Mouse (Mus musculus) MEL (cell line): ENCODE results near the gene Mgat4c. TPM values are rescaled to one million over a fixed set of nuclear protein-coding genes. Genes with fewer than 3 reads are reported as not detected.

Experiments used
- DNase-seq: peaks from one replicate; pipeline ENCODE4 v3.0.0; 2011; ENCODE audit warnings: low read depth, low spot score
- H3K27ac ChIP-seq: 2 replicates; pipeline ENCODE4 v1.5.1; 2012; ENCODE audit warnings: low read depth, mild to moderate bottlenecking, control low read depth, low read length, moderate library complexity; ENCODE audit not compliant: control insufficient read depth
- H3K27me3 ChIP-seq, 2 experiments: fragments of 150-350 bp in 1 of 2; sonication (generic) in 1 of 2; 2 replicates each; pipeline ENCODE4 v1.6.1; 2012; ENCODE audit warnings: low read length in 2 of 2, mild to moderate bottlenecking in 2 of 2, improper control_type of control experiment in 1 of 2, moderate library complexity in 1 of 2; ENCODE audit not compliant: insufficient read depth in 2 of 2, control insufficient read depth in 1 of 2
- H3K36me3 ChIP-seq, 2 experiments: 2 replicates each; pipeline ENCODE4 v1.6.1; 2012 to 2014; ENCODE audit warnings: low read length in 2 of 2, improper control_type of control experiment in 1 of 2, inconsistent platforms in 1 of 2, mild to moderate bottlenecking in 1 of 2; ENCODE audit not compliant: insufficient read depth in 2 of 2, control insufficient read depth in 1 of 2
- H3K4me1 ChIP-seq, 2 experiments: fragments of 150-350 bp in 1 of 2; sonication (generic) in 1 of 2; 2 replicates each; pipeline ENCODE4 v1.6.1; 2012; ENCODE audit warnings: low read length in 2 of 2, improper control_type of control experiment in 1 of 2, mild to moderate bottlenecking in 1 of 2; ENCODE audit not compliant: insufficient read depth in 2 of 2, control insufficient read depth in 1 of 2
- H3K4me3 ChIP-seq, 2 experiments: fragments of 150-350 bp in 1 of 2; sonication (generic) in 1 of 2; 2 replicates each; pipeline ENCODE4 v1.5.1; 2012; ENCODE audit warnings: low read depth in 2 of 2, low read length in 2 of 2, mild to moderate bottlenecking in 2 of 2, moderate library complexity in 2 of 2, control low read depth in 1 of 2, improper control_type of control experiment in 1 of 2; ENCODE audit not compliant: control insufficient read depth in 1 of 2, insufficient read depth in 1 of 2
- H3K79me2 ChIP-seq: 2 replicates; pipeline ENCODE4 v1.6.1; 2012; ENCODE audit warnings: mild to moderate bottlenecking, low read length, moderate library complexity; ENCODE audit not compliant: control insufficient read depth, poor library complexity, insufficient read depth
- H3K9ac ChIP-seq: 2 replicates; pipeline ENCODE4 v1.6.1; 2012; ENCODE audit warnings: low read depth, mild to moderate bottlenecking, control low read depth, low read length, moderate library complexity; ENCODE audit not compliant: control insufficient read depth, poor library complexity, severe bottlenecking
- H3K9me3 ChIP-seq: fragments of 150-350 bp; sonication (generic); replicated peaks from 2 replicates; pipeline ENCODE4 v1.6.1; 2012; ENCODE audit warnings: mild to moderate bottlenecking, low read length, improper control_type of control experiment, moderate library complexity; ENCODE audit not compliant: insufficient read depth
- CHD1 ChIP-seq: IDR thresholded peaks from 2 replicates; pipeline ENCODE4 v1.6.1; 2012; ENCODE audit warnings: low read depth, mild to moderate bottlenecking, inconsistent platforms, low read length, improper control_type of control experiment
- CHD2 ChIP-seq: IDR thresholded peaks from 2 replicates; pipeline ENCODE4 v1.6.1; 2011; ENCODE audit warnings: low read length, improper control_type of control experiment
- E2F4 ChIP-seq: IDR thresholded peaks from 2 replicates; pipeline ENCODE4 v1.6.1; 2011; ENCODE audit warnings: low read depth, low read length, improper control_type of control experiment, borderline replicate concordance
- ELF1 ChIP-seq: IDR thresholded peaks from 2 replicates; pipeline ENCODE4 v1.6.1; 2014; ENCODE audit warnings: low read depth, mild to moderate bottlenecking, inconsistent platforms, low read length, improper control_type of control experiment, moderate library complexity
- EP300 ChIP-seq, 2 experiments: IDR thresholded peaks; 2 replicates each; pipeline ENCODE4 v1.6.1; 2011; ENCODE audit warnings: improper control_type of control experiment in 2 of 2, low read length in 2 of 2, low read depth in 1 of 2, mild to moderate bottlenecking in 1 of 2
- ETS1 ChIP-seq: IDR thresholded peaks from 2 replicates; pipeline ENCODE4 v1.6.1; 2012; ENCODE audit warnings: low read depth, mild to moderate bottlenecking, inconsistent platforms, low read length, improper control_type of control experiment, moderate library complexity
- GABPA ChIP-seq: IDR thresholded peaks from 2 replicates; pipeline ENCODE4 v1.6.1; 2012; ENCODE audit warnings: low read depth, mild to moderate bottlenecking, inconsistent platforms, low read length, improper control_type of control experiment, moderate library complexity
- HCFC1 ChIP-seq: IDR thresholded peaks from 2 replicates; pipeline ENCODE4 v1.6.1; 2012; ENCODE audit warnings: low read depth, mild to moderate bottlenecking, inconsistent platforms, low read length, improper control_type of control experiment, moderate library complexity
- JUND ChIP-seq: IDR thresholded peaks from 2 replicates; pipeline ENCODE4 v1.6.1; 2011; ENCODE audit warnings: low read depth, mild to moderate bottlenecking, improper control_type of control experiment, low read length
- MAX ChIP-seq: IDR thresholded peaks from 2 replicates; pipeline ENCODE4 v1.6.1; 2011; ENCODE audit warnings: low read length, improper control_type of control experiment
- MAZ ChIP-seq: IDR thresholded peaks from 2 replicates; pipeline ENCODE4 v1.6.1; 2012; ENCODE audit warnings: low read depth, mild to moderate bottlenecking, inconsistent platforms, low read length, improper control_type of control experiment
- MXI1 ChIP-seq: IDR thresholded peaks from 2 replicates; pipeline ENCODE4 v1.6.1; 2011; ENCODE audit warnings: mild to moderate bottlenecking, low read depth, low read length, improper control_type of control experiment
- MYC ChIP-seq: IDR thresholded peaks from 2 replicates; pipeline ENCODE4 v1.6.1; 2011; ENCODE audit warnings: low read depth, mild to moderate bottlenecking, low read length, improper control_type of control experiment, moderate library complexity
- NRF1 ChIP-seq: IDR thresholded peaks from 2 replicates; pipeline ENCODE4 v1.6.1; 2014; ENCODE audit warnings: low read depth, mild to moderate bottlenecking, inconsistent platforms, low read length, improper control_type of control experiment, moderate library complexity; ENCODE audit not compliant: poor library complexity, insufficient read depth, severe bottlenecking
- POLR2A ChIP-seq, 2 experiments: IDR thresholded peaks; 2 replicates each; pipeline ENCODE4 v1.6.1; 2011 to 2012; ENCODE audit warnings: low read length in 2 of 2, mild to moderate bottlenecking in 2 of 2, control low read depth in 1 of 2, improper control_type of control experiment in 1 of 2, low read depth in 1 of 2, moderate library complexity in 1 of 2; ENCODE audit not compliant: control insufficient read depth in 1 of 2, insufficient read depth in 1 of 2, poor library complexity in 1 of 2
- POLR2AphosphoS2 ChIP-seq: IDR thresholded peaks from 2 replicates; pipeline ENCODE4 v1.6.1; 2011; ENCODE audit warnings: low read length, improper control_type of control experiment
- POLR2AphosphoS5 ChIP-seq: IDR thresholded peaks from 2 replicates; pipeline ENCODE4 v1.6.1; 2012; ENCODE audit warnings: low read depth, borderline replicate concordance, mild to moderate bottlenecking, inconsistent platforms, low read length, moderate library complexity, mixed read lengths
- RAD21 ChIP-seq: IDR thresholded peaks from 2 replicates; pipeline ENCODE4 v1.6.1; 2011; ENCODE audit warnings: mild to moderate bottlenecking, low read depth, low read length, improper control_type of control experiment
- RCOR1 ChIP-seq: IDR thresholded peaks from 2 replicates; pipeline ENCODE4 v1.6.1; 2012; ENCODE audit warnings: low read depth, mild to moderate bottlenecking, inconsistent platforms, low read length, improper control_type of control experiment
- SMC3 ChIP-seq: IDR thresholded peaks from 2 replicates; pipeline ENCODE4 v1.6.1; 2011; ENCODE audit warnings: low read depth, low read length, improper control_type of control experiment
- TAL1 ChIP-seq: IDR thresholded peaks from 2 replicates; pipeline ENCODE4 v1.6.1; 2012; ENCODE audit warnings: mild to moderate bottlenecking, inconsistent platforms, low read length, moderate library complexity, mixed read lengths
- USF1 ChIP-seq: IDR thresholded peaks from 2 replicates; pipeline ENCODE4 v1.6.1; 2014; ENCODE audit warnings: low read depth, mild to moderate bottlenecking, inconsistent platforms, low read length, improper control_type of control experiment, moderate library complexity
- ZKSCAN1 ChIP-seq: IDR thresholded peaks from 2 replicates; pipeline ENCODE4 v1.6.1; 2012; ENCODE audit warnings: low read depth, mild to moderate bottlenecking, inconsistent platforms, low read length, improper control_type of control experiment, moderate library complexity
- polyA plus RNA-seq, 2 experiments: library from polyadenylated mRNA; stranded (reverse) in 1 of 2; unstranded in 1 of 2; fragments of >175 nt in 1 of 2; fragments of >200 nt in 1 of 2; gene quantifications; 2 replicates each; pipeline versions ENCODE4 v1.2.1 to v1.2.4; 2012; ENCODE audit warnings: low replicate concordance in 2 of 2, low read depth in 1 of 2; ENCODE audit not compliant: insufficient read length in 2 of 2, insufficient read depth in 1 of 2, missing spikeins in 1 of 2
- total RNA-seq: library from RNA; depleted of rRNA; stranded (reverse); fragments of 300-350 nt; gene quantifications from 2 replicates; pipeline ENCODE4 v1.2.3, GENCODE M21; 2012

Mgat4c gene
- total and polyA plus RNA-seq, 3 experiments: 0.36 to 3.0 TPM; not detected in 1

- H3K79me2 ChIP-seq: no peaks in the 10 kb centered on the region
- H3K27ac ChIP-seq: no peak overlapping the region
- no peak overlapping the region for H3K9ac ChIP-seq
- no peaks in the 10 kb centered on the region for H3K9me3 ChIP-seq
- no peaks in the 10 kb centered on the region for H3K27me3 ChIP-seq
- no peak for TF ChIP-seq MAZ
- no peak for TF ChIP-seq USF1
- no peak for TF ChIP-seq NRF1
- TF ChIP-seq JUND: no peak
- no peak for TF ChIP-seq E2F4
- TF ChIP-seq POLR2AphosphoS2: no peak
- no peak for TF ChIP-seq CHD1
- no peak for TF ChIP-seq MAX
- TF ChIP-seq ETS1: no peak
- no peak for TF ChIP-seq MYC
- TF ChIP-seq HCFC1: no peak
- TF ChIP-seq TAL1: no peak
- no peak for TF ChIP-seq CHD2
- no peak for TF ChIP-seq GABPA
- no peak for TF ChIP-seq RAD21
- no peak for TF ChIP-seq MXI1
- no peak for TF ChIP-seq POLR2A (IDR thresholded peaks at IDR 0.05; ENCODE audit: control insufficient read depth in 1 of 2, insufficient read depth in 1 of 2, low read depth in 1 of 2, low read length in 2 of 2, poor library complexity in 1 of 2)
- DNase-seq: no peak
- H3K36me3 ChIP-seq: no peaks in the 10 kb centered on the region
- H3K4me3 ChIP-seq: no peak overlapping the region
- no peaks in the 10 kb centered on the region for H3K4me1 ChIP-seq
These were observed 127.5 kb downstream of the Mgat4c start for GRCm38 (mm10) chr10:101808768-101809167.

GRCm38 (mm10) chr10:101816902-101817301, 135.6 kb downstream of the Mgat4c start:
- no peak overlapping the region for H3K4me3 ChIP-seq
- no peaks in the 10 kb centered on the region for H3K27me3 ChIP-seq
- DNase-seq: no peak
- no peaks in the 10 kb centered on the region for H3K79me2 ChIP-seq
- H3K4me1 ChIP-seq: no peaks in the 10 kb centered on the region
- H3K36me3 ChIP-seq: no peaks in the 10 kb centered on the region
- no peak overlapping the region for H3K27ac ChIP-seq
- no peaks in the 10 kb centered on the region for H3K9me3 ChIP-seq
- no peak overlapping the region for H3K9ac ChIP-seq
- TF ChIP-seq RCOR1 (no peak), SMC3 (no peak), EP300 (IDR thresholded peaks at IDR 0.05; ENCODE audit: low read depth in 1 of 2, low read length in 2 of 2) (no peak), ZKSCAN1 (no peak), CHD1 (no peak), USF1 (no peak), POLR2AphosphoS5 (no peak), CHD2 (no peak), POLR2AphosphoS2 (no peak), ELF1 (no peak)
